Mouse (Mus musculus) thymus, postnatal 10 days (tissue): ENCODE measurements around the gene Npdc1.

ENCODE experiments used
- DNase-seq, 2 experiments: peaks; one replicate each; pipeline ENCODE4 v3.0.0; 2021; ENCODE audit warnings: low spot score in 2 of 2

The Npdc1 gene

DNA sequence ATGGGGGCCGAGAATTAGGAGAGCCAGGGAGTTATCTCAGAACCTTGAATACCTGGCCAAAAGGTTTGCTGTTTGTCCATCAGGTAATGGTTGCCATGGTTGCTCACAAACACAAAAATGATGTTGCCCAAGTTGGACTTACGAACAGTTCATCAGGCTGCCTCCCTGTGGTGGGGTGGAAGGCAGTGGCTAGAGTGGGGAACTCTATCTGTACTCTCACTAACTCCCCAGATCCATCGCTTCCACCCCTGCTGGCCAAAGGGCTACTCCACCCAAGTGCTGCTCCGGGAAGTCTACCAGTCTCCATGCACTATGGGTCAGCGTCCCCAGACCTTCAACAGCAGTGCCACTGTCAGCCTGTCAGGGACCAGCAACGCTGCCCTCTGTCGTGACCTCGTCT is at the start of gene Npdc1:
Gene Npdc1, plus strand, starts transcription at position 301 of the 400 bp plus-strand sequence.
- no peak for DNase-seq

DNA sequence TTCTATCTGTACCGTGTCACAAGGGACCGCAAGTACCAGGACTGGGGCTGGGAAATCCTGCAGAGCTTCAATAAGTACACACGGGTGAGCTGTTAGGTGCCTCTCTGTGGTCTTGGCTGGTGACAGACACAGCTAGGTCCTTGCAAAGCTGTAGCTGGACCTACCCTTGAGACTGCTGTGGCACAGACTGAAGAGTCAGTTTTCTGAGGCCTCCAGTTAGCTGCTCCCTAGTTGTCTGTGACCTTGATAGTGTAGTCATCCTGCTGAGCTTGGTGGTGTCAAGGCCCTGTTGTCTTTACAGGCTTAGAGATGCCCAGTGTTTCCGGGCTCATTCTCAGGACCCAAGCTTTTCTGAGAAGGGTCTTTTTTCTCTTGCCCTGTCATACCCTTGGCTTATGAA is 49.7 kb upstream of the Npdc1 start:
- DNase-seq = no peak

DNA sequence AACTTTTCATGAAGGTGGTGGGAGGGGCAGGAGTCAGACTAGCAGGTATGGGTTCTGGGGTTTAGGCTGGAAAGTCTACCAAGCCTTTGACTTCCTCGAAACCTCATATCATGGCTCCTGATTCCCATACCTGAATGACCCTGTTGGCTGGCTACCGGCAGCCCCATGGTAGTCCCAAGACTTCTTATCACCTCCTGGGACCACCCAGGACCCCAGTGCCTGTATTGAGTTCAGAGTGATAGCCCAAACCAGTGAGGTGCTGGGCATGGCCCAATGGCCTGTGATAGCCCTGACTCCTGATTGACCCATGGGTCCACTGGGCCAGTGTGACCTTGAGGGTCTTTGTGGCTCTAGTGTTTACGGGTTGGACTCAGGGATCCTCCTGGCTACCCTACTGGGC is 48.5 kb upstream of the Npdc1 start:
- DNase-seq = no peak

DNA sequence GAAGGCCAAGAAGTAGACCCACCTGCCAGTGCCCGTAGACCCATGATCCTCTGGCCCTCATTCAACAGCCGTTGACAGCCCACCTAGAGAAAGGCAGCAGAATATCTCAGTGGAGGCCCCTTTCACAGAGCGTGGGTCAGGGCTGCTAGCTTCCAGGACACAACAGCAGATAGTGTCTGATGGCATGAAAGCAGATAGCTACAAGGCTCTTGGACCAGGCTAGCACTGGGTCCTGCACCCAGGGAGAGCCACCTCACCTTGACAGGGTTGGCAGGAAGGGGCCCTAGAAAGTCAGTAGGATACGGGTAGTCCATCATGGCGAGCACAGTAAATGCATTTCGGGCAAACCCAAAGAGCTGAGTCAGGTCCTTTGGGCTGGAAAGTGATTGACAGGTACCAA is 44.9 kb upstream of the Npdc1 start:
- no peak for DNase-seq

DNA sequence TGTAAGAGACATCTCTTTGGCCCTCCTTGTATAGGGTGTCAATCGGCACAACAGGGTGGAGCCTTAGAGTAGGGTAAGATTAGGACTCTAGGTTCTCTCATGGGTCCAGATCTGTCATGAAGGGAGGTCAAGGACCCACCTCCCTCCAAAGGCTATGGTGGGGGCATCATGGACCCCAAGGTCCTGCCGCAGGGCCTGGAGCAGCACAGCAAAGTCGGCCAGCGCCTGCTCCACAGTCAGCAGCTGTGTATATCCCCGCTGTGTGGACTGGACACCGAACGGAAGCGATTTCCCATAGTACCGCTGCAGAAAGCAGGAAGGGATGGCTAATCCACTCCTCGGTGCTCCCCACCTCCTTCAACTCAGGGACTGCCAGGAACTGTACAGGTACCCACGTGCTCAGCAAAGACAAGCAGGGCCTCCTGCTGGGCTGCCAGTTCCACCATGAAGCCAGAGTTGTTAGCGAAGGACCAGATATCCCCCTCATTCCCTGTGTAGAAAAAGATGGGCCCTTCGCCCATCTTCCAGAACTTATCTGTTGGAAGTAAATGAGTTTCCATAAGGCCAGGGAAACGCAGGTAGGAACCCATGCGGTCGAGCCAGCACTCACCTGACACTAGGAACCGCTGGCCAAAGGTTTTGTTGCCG is 43.6 kb upstream of the Npdc1 start:
- DNase-seq = no peak

DNA sequence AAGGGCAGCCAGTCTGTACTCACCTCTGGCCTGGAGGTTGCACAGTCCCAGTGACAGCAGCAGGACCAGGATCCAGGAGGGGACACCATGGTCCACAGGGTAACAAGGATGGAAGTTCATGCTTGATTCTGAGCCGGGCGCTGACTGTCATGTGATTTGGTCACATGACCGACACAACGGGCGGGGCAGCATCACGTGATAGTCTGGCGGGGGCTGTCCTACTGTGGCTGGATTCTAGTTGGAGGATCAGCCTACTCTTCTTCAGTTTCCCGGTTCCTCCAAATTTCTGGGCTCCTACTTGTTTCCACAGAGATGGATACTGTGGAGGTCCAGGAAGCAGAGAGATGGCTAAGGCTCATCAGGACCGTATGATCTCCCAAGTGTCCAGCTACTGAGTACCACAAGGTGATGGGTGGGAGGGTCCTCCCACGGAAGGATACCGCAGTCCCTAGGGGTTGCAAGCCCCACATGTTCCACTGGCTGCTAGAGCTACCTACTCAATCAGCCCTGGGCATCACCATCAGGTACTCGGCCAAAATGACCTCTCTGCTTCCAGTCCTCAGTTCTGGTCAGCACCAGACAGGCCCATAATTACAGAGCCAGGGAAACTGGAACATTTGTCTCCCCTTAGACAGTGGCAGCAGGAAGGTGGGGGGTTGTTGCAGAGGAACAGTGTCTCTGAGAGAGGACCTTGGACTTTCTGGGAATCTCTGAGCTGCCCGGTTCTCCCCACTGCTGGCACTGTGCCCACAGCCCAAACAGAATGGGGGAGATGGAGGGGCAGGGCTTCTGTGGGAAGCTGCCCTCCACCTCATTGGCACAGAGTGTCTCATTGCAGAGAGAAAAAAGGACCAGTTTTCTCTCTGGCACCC is 42.7 kb upstream of the Npdc1 start, which contains the start of gene Dpp7:
Gene Dpp7, minus strand, starts transcription at position 152 of the 872 bp plus-strand sequence.
- peak; percentile 49 to 56 for DNase-seq

DNA sequence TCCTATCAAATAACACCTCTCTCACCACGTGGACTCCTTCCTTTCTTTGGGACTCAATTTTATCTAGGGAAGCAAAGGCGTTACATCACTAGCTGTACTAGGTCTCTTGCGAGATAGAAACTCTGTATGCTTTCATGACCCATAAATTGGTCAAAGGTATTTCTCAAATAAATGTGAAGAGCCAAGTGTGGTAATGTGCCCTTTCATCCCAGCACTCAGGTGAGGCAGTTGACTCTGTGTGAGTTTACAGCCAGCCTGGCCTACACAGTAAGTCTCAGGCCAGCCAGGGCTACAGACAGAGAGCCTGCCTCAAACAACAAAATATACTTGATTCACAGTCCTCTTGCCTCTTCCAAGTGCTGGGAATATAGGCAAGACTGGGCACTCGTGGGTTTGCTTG is 39.3 kb upstream of the Npdc1 start:
- no peak for DNase-seq

DNA sequence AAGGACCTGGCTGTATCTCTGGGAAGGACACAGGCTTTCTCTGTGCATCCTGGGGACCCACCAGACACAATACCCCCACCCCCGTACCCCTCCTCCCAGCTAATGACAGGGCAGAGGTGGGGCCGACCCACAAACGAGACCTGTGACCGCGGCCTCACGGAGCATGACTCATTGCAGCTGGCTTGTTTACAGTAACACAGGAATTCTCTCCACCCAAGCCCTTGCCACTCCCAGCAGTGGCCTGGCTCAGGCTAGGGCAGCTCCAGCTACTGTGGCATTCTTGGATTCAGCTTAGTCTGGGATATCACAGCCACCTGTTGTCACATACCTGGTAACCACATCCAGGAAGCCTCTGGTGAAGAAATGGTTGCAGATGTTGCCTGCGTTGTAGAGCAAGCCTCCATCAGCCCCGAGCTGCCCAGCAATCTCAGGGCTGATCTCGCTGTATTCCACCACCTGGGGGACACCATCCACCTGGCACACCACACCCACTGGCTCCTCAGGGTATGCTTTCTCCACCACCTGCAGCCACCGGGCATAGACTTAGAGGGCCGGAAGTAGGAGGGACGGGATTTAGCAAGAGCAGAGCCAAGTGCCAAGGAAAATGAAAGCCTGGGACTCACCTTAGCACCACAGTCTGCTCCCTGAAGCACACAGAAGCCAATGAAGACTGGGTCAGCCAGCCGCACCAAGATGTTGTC is 35.5 kb upstream of the Npdc1 start:
- no peak for DNase-seq

DNA sequence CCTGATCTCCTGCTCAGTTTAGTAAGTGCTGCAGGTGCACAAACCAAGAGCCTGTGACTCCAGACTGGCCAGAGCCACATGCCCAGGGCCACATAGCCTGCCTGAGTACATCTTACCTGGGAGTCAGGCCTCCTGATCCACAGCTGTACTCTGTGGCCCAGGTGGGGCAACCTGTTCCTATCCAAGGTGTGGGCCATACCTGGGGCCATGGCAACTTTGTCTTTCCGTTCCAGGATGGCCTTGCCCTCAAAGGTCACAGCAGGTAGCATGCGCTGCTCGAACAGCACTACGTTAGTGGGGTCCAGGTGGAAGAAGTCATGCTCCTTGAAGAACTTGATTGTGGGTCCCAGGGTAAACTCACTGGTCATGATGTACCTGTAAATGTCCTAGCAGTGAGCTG is 34.8 kb upstream of the Npdc1 start:
- DNase-seq = no peak

DNA sequence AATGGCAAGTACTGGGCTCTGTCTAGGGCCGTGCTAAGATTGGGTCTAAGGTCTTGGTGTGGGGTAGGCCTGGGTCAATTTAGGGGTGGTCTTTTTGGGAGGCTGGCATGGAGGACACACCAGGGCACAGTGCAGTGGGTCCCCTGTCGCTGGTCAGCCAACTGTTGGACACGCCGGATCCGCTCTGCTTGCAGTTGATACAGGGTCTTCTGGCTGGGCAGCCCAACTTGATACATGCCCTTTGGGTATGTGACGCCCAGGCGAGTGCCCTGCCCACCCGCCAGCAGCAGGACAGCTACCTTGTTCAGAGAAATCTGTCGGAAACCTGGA is 34.4 kb upstream of the Npdc1 start:
- DNase-seq = no peak

DNA sequence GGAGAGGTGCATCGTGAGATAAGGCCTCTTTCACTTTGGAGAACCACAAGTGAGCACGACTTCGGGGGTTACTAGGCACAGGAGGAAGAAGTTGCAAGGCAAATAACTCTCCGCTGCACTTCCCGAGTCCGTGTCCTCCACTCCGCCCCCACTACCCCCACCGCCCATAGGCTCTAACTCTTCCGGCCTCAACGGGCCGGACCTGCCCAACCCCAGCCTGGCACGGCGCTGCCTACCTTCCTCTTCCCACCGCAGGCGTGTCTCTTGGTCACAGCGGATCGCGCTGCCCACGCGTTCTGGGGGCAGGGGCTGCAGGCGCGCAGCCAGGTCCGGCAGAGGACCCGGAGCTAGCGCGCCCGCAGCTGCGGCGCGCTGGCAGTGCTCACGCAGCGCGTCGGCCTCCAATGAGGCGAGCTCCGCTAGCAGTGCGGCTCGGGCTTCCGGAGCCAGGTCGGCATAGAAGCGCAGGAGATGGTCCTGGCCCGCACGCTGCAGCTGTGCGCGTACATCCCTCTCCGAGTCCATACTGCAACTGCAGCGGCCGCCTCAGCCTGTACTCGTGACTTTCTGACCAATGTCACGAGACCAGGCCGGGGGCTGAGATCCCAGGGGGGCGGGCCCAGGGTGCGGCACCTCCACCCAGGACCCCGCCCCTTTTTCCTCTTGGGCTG is 33.9 kb upstream of the Npdc1 start, which contains the start of gene Uap1l1:
Gene Uap1l1, minus strand, starts transcription at position 592 of the 671 bp plus-strand sequence.
- DNase-seq = peak; percentile 23 to 42

DNA sequence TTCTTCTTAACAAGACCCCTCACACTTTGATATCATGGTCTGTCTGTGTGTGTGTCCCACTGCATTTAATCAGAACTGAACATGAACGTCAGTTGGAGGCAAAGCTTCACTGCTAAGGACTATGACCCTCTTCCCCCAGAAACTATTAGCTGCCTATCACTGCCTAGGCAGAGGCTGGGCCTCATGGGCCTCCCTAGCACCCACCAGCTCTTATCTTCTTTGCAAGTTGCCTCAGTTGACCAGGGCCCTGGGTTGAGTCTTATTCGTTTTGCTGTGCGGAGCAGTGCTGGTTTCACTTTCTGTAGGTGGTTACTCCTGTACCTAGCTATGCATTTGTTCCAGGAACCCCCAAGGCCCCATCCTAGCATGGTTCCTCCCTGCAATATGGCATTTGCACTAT is 29.2 kb upstream of the Npdc1 start:
- DNase-seq = no peak

DNA sequence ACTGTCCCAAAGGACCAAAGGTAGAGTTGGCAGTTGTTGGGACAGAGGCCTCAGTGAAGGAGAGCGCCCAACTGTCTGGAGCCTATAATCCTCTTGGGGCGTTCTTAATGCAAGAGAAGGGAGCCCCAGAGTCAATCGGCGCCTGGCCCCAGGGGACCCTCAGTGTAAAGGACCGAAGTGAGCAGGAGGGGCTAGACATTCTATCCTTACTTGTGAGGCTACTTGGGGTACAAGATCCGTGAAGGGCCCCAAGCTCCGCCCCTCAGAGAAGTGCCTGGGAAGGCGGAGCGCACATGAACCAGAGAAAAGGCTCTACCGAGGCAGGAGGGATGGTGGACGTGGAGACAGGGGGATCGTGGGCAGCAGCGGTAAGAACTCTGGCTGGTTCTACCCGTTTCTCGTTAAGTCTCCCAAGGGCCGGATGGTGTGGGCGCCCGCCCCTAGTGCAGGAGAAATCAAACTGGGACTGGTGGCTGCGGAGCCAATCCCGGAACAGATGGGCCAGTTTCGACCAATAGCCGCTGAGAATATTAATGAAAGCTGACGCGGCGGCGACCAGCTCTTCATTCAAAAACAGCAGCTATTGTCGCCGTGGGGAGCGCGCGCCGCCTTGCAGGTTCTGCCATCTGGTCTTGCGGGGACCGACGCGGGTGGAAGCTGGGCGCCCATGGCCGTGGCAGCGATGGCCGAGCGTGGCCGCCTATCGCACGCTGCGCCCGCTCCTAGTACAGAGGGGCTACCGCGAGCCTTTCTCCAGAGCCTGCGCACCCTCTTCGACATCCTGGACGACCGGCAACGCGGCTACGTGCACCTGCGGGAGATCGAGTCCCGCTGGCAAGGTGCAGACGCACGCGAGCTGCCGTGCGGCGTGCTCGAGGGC is 27.1 kb upstream of the Npdc1 start, which contains the start of gene Sapcd2:
Gene Sapcd2, plus strand, starts transcription at position 558 of the 880 bp plus-strand sequence.
- DNase-seq = peak; percentile 71

DNA sequence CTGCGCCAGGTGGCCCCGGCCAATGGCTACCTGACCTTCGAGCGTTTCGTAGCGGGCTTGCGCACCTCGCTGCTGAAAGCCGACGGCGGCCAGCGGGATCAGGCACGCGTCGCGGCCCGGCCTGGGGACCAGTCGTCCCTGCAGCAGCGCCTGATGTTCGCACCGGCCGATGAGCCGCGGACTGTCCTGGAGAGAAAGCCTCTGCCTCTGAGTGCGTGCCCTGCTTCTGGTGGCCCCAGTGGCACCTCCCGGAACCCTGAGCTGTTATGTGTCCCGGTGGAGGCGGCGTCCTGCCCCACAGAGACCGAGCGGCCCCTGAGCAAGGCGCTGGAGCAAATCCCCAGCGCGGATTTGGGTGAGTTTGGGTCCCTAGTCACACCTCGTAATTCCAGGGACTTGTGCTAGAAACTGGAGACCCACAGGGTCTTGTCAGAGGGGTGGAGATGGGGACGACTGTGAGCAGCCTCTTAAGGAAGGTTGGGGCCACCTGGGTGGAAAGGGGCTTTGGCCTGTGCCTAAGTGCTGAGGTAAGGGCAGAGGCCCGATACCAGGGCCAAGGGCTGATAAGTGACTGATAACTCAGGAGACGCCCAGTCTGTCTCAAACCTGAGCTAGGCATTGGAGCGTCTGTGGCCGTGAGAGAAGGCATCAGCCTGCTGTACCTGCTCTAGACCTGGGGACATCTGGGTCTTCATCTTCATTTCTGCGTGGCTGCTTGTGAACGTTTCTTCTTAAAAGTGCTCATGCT is 26.3 kb upstream of the Npdc1 start:
- no peak for DNase-seq

DNA sequence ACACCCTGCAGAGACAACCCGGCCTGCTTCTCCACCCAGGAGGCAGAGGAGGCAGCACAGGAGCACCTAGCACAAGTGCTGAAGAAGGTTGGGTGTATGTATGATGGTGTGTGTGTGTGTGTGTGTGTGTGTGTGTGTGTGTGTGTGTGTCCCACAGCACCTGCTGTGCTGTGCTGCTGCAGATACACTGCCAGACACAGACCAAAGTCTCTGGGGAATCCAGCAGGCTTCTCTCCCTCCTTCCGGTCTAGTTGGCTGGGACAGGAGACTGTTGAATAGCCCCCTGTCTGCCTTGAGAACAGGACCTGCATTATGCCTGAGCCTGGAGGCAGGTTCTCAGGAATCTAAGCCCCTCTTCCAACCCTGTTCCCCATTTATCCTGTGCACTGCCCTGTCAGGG is 25.7 kb upstream of the Npdc1 start:
- no peak for DNase-seq

DNA sequence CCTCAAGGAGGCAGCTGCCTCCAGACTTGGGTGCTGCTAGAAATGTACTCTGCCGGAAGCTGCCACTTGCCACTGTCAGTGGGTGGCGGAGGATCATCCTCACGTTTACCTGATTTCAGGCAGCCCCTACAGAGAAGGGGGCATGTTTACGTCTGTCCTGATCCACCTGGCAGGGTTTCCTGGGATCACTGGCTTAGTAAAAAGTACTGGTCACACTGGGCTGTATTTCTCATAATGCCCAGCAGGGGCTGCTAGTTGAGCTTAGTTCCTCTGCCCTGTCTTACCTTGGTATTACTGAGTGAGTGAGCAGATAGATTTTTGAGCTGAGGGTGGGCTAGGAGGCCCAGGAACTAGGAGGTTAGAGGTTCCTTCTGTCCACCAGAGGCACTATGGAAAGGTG is 22.6 kb upstream of the Npdc1 start:
- peak in 1 of 2 experiments; percentile 31 for DNase-seq

DNA sequence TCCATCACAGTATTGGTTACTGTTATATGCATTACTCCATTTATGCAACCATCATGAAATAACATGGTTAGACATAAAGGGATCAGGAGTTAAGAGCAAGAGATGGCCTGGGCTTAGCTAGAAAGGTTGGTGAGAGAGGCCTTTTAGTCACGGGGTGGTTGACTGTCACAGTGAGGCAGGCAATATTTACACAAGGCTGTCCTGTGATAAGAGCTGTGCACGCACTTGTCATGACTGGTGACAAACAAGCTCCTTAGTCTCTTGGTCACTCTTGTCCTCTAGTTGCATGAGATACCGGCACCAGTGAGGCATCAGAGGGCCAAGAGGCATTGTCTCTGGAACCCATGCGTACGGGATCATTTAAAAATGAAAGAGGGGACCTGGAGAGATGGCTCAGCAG is 14.7 kb upstream of the Npdc1 start:
- no peak for DNase-seq

DNA sequence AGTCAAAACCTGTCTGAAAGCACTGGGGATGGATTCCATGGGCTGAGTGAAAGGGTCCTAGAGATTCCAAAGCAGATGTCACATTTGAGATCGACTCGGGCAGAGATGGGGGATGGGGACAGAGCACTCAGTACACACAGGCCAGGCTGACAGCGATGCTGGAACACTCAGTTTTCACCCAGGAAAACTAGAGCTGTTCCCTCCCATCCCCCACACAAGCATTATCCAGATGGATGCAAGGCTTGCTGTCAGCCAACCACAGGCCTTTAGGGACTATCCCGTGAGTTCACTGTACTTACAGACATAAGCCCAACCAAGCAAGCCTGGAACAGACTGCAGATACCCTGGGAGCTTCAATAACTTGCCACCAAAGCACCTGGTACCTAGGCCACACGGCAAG is 7.9 kb upstream of the Npdc1 start:
- DNase-seq = no peak

DNA sequence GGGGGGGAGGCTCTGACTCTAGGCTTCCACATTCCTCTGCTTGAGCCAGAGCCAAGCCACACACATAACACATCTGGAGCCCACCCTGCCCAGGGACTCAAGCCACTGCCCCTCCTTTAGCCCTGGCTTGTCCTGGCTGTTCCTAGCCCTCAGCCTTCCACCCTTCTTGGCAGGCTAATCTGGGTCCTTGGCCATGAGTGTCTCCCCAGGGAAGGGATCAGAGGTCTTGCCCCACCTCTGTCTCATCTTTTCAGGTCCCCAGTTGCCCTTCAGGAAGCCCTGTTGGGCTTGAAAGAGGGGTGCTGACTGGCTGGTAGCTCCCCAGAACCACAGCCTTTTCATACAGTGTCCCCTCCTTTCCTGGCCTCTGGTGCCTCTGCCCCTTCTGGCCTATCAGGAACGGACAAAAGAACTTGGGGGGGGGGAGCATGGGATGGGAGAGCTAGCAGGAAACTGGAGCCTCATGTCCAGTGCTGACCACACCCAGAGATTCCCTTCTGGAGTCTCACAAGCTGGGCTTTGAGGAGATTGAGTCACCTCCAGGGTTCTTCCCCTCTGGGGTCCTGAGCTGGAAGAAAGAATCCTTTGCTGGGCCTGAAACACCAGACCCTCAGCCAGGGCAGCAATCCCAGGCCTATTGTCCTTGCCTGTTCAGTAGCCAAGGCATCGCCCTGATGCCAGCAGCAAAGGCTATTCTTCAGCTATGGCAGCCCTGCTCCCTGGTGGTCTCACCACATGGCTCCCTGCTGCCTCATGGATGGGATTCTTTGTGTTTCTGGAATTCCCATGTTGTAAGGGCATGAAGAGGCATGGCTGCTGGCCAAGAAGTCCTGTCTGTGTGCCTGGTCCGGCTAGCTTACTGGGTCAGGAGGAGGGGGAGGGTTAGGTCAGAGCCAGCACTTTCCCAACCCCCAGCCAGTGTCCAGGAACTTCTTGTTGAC is 4.6 kb upstream of the Npdc1 start:
- no peak for DNase-seq
